Mouse (Mus musculus) heart, embryonic 15.5 days (tissue): ENCODE results near the gene Ccdc71. TPM values are rescaled to one million over a fixed set of nuclear protein-coding genes. Genes with fewer than 3 reads are reported as not detected.

Experiments used
- ATAC-seq: fragments of 200-750 bp; cut with Nextera tagmentation; replicated peaks from 2 replicates; pipeline ENCODE4 v1.8.0; 2017; ENCODE audit warnings: low read depth, moderate TSS enrichment; ENCODE audit not compliant: insufficient number of reproducible peaks, insufficient read depth, low FRiP score
- H3K27ac ChIP-seq: fragments of 300-500 bp; sonication (generic); 2 replicates; pipeline ENCODE4 v1.5.1; 2015; ENCODE audit warnings: mild to moderate bottlenecking, inconsistent platforms
- H3K27me3 ChIP-seq: fragments of 300-500 bp; sonication (generic); 2 replicates; pipeline ENCODE4 v1.6.1; 2015; ENCODE audit warnings: inconsistent platforms
- H3K36me3 ChIP-seq: fragments of 300-500 bp; sonication (generic); 2 replicates; pipeline ENCODE4 v1.6.1; 2015; ENCODE audit warnings: mild to moderate bottlenecking, inconsistent platforms
- H3K4me1 ChIP-seq: fragments of 300-500 bp; sonication (generic); replicated peaks from 2 replicates; pipeline ENCODE4 v1.6.1; 2015; ENCODE audit warnings: inconsistent platforms
- H3K4me2 ChIP-seq: fragments of 300-500 bp; sonication (generic); 2 replicates; pipeline ENCODE4 v1.6.1; 2015; ENCODE audit warnings: inconsistent platforms, mild to moderate bottlenecking, moderate library complexity
- H3K4me3 ChIP-seq: fragments of 300-500 bp; sonication (generic); 2 replicates; pipeline ENCODE4 v1.5.1; 2015; ENCODE audit warnings: mild to moderate bottlenecking, inconsistent platforms
- H3K9ac ChIP-seq: fragments of 300-500 bp; sonication (generic); 2 replicates; pipeline ENCODE4 v1.6.1; 2015; ENCODE audit warnings: mild to moderate bottlenecking, inconsistent platforms
- H3K9me3 ChIP-seq: fragments of 300-500 bp; sonication (generic); replicated peaks from 2 replicates; pipeline ENCODE4 v1.6.1; 2016; ENCODE audit warnings: inconsistent platforms
- WGBS: fragments of 180-500 bp; shearing (Covaris S2); methylation state at CpG from one replicate; pipeline ENCODE4 v1.1.7; 2015; ENCODE audit warnings: mixed read lengths; 5-methylcytosine and 5-hydroxymethylcytosine counted together
- polyA plus RNA-seq: library from polyadenylated mRNA; unstranded; fragments of >200 nt; fragmentation: Nextera tagmentation; extraction: Ambion mirVana; gene quantifications from 2 replicates; pipeline ENCODE4 v1.2.1, GENCODE M21; 2015

Gene Ccdc71
- polyA plus RNA-seq, 1 experiment from 2014 or later: 32.2 TPM

GRCm38 (mm10) chr9:108480813-108481519, 20.6 kb downstream of the Ccdc71 start:
- Histone ChIP-seq H3K4me1 (peaks cover 36% of the 10 kb centered on the region), H3K4me2 (peak overlapping the region; percentile 92), H3K27ac (peak overlapping the region; percentile 88), H3K9me3 (no peaks in the 10 kb centered on the region), H3K9ac (peak overlapping the region; percentile 78), H3K36me3 (peaks cover 41% of the 10 kb centered on the region), H3K27me3 (no peaks in the 10 kb centered on the region), H3K4me3 (peak overlapping the region; percentile 73)
- no peak for ATAC-seq
- 82% methylated on average over 28 of the region's 28 CpGs for WGBS

DNA sequence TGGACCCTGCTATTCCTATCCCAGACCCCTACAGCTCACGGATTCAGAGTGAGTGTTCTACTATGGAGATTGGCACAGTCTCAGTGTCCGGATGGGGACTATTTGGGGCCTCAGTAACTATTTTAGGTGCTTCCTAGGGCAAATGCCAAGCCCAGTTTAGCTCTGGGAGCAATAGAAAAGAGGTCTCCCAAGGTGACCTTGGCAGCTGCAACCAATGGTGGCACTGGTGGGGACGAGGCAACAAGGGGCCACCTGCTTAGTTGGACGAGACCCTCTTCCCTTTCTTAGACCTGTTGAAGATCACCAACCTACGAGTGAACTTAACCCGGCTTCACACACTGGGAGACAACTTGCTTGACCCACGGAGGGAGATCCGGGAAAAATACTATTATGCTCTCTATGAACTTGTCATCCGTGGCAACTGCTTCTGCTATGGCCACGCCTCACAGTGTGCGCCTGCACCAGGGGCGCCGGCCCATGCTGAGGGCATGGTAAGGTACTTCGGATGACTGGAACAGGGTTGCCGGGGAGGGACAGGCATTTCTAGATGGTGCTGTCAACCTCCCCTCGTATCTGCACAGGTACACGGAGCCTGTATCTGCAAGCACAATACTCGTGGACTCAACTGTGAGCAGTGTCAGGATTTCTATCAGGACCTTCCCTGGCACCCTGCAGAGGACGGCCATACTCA, 21.3 kb downstream of the Ccdc71 start:
- peaks cover 36% of the 10 kb centered on the region for H3K4me1 ChIP-seq
- no peak overlapping the region for H3K9ac ChIP-seq
- peak overlapping the region; percentile 92 for H3K4me2 ChIP-seq
- H3K27me3 ChIP-seq: no peaks in the 10 kb centered on the region
- no peaks in the 10 kb centered on the region for H3K9me3 ChIP-seq
- no peak for ATAC-seq
- H3K4me3 ChIP-seq: peak overlapping the region; percentile 73
- 79% methylated on average over 19 of the region's 19 CpGs for WGBS
- peaks cover 48% of the 10 kb centered on the region for H3K36me3 ChIP-seq
- H3K27ac ChIP-seq: peak overlapping the region; percentile 88

- H3K4me3 ChIP-seq: no peak overlapping the region
- WGBS: 94% methylated on average over 18 of the region's 18 CpGs
- H3K27me3 ChIP-seq: no peaks in the 10 kb centered on the region
- peaks cover 64% of the 10 kb centered on the region for H3K36me3 ChIP-seq
- ATAC-seq: no peak
- no peaks in the 10 kb centered on the region for H3K9me3 ChIP-seq
- no peak overlapping the region for H3K27ac ChIP-seq
- peaks cover 36% of the 10 kb centered on the region for H3K4me1 ChIP-seq
- H3K4me2 ChIP-seq: no peak overlapping the region
- no peak overlapping the region for H3K9ac ChIP-seq
Measured at GRCm38 (mm10) chr9:108483051-108483790, 22.9 kb downstream of the Ccdc71 start.

- no peak for ATAC-seq
- Histone ChIP-seq H3K36me3 (peaks cover 72% of the 10 kb centered on the region), H3K27me3 (no peaks in the 10 kb centered on the region), H3K4me1 (peaks cover 34% of the 10 kb centered on the region), H3K4me3 (no peak overlapping the region), H3K27ac (no peak overlapping the region), H3K4me2 (no peak overlapping the region), H3K9ac (no peak overlapping the region), H3K9me3 (no peaks in the 10 kb centered on the region)
- 91% methylated on average over 15 of the region's 15 CpGs for WGBS
Measured at GRCm38 (mm10) chr9:108484021-108484420, 23.7 kb downstream of the Ccdc71 start.

GRCm38 (mm10) chr9:108485301-108485875, 25.1 kb downstream of the Ccdc71 start:
- 92% methylated on average over 19 of the region's 19 CpGs for WGBS

DNA sequence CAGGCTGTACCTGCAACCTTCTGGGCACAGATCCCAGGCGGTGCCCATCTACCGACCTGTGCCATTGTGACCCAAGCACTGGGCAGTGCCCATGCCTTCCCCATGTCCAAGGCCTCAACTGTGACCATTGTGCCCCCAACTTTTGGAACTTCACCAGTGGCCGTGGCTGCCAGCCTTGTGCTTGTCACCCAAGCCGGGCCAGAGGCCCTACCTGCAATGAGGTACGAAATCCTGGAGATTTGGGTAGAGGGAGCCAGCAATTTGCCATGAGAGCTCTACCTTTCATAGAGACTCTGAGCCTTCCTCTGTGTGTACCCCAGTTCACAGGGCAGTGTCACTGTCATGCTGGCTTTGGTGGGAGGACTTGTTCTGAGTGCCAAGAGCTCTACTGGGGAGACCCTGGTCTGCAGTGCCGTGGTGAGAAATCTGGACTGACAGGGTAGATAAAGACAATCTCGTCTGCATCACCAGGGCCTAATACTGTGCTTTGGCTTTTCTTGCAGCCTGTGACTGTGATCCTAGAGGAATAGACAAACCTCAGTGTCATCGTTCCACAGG, 26.7 kb downstream of the Ccdc71 start:
- no peak overlapping the region for H3K27ac ChIP-seq
- no peak overlapping the region for H3K4me2 ChIP-seq
- no peak overlapping the region for H3K4me3 ChIP-seq
- H3K4me1 ChIP-seq: peaks cover 21% of the 10 kb centered on the region
- no peaks in the 10 kb centered on the region for H3K9me3 ChIP-seq
- 93% methylated on average over 8 of the region's 8 CpGs for WGBS
- no peaks in the 10 kb centered on the region for H3K27me3 ChIP-seq
- peaks cover 78% of the 10 kb centered on the region for H3K36me3 ChIP-seq
- H3K9ac ChIP-seq: no peak overlapping the region
- ATAC-seq: no peak

More at GRCm38 (mm10) chr9:108485301-108485875, 25.1 kb downstream of the Ccdc71 start:
- Histone ChIP-seq H3K9me3 (no peaks in the 10 kb centered on the region), H3K4me2 (no peak overlapping the region), H3K27ac (no peak overlapping the region), H3K9ac (no peak overlapping the region), H3K36me3 (peaks cover 82% of the 10 kb centered on the region), H3K4me3 (no peak overlapping the region), H3K4me1 (peaks cover 30% of the 10 kb centered on the region), H3K27me3 (no peaks in the 10 kb centered on the region)
- ATAC-seq: no peak

GRCm38 (mm10) chr9:108488403-108488802, 28.1 kb downstream of the Ccdc71 start:
- Histone ChIP-seq H3K4me3 (no peak overlapping the region), H3K4me2 (no peak overlapping the region), H3K36me3 (peaks cover 77% of the 10 kb centered on the region), H3K4me1 (peaks cover 22% of the 10 kb centered on the region), H3K9me3 (no peaks in the 10 kb centered on the region), H3K27me3 (no peaks in the 10 kb centered on the region), H3K27ac (no peak overlapping the region), H3K9ac (no peak overlapping the region)
- no peak for ATAC-seq
- WGBS: 92% methylated on average over 17 of the region's 17 CpGs

GRCm38 (mm10) chr9:108489215-108489614, 28.9 kb downstream of the Ccdc71 start:
- 94% methylated on average over 20 of the region's 20 CpGs for WGBS
- no peak for ATAC-seq
- Histone ChIP-seq H3K9ac (no peak overlapping the region), H3K4me1 (peaks cover 22% of the 10 kb centered on the region), H3K36me3 (peaks cover 77% of the 10 kb centered on the region), H3K9me3 (no peaks in the 10 kb centered on the region), H3K4me2 (no peak overlapping the region), H3K4me3 (no peak overlapping the region), H3K27ac (peak overlapping the region; percentile 99), H3K27me3 (no peaks in the 10 kb centered on the region)

- peaks cover 22% of the 10 kb centered on the region for H3K4me1 ChIP-seq
- H3K27ac ChIP-seq: peak overlapping the region; percentile 99
- peak overlapping the region; percentile 97 for H3K4me3 ChIP-seq
- no peak for ATAC-seq
- H3K9ac ChIP-seq: peak overlapping the region; percentile 98
- H3K36me3 ChIP-seq: peaks cover 79% of the 10 kb centered on the region
- no peaks in the 10 kb centered on the region for H3K27me3 ChIP-seq
- peak overlapping the region; percentile 74 for H3K4me2 ChIP-seq
- H3K9me3 ChIP-seq: no peaks in the 10 kb centered on the region
- 66% methylated on average over 26 of the region's 26 CpGs for WGBS
Measured at GRCm38 (mm10) chr9:108489702-108490558, 29.6 kb downstream of the Ccdc71 start.

DNA sequence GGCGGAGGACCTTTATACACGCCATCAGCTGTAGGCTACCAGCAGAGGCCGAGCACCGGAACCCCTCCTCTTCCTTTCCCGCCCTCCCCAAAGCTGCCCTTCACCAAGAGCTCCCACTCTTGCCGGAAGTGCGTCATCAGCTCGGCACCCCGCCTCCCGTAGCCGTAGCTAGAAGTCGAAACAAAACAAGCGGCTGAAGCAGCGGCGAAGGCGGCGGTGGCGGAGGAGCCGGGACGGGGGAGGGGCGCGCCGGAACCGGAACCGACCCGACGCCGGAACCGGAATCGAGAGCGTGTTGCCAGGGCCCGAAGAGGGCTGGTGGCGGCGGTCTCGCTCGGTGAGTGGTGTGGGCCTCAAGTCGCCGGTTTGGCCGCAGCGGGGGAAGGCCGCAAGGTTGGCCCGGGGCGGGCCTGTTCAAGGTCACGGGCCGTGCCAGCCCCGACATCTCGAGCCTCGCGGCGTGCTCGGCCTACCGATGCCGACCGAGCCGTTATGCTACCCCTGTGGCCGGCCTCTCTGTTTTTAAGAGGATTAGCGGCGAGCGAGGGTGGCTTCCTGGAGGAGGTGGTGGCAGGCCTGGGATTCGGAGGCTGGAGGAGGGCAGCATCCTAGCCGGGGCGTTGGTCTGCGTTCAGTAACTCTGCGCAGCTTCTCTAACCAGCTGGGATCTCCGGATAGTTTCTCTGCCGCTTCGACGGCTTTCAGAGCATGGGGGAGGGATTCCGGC, 30.4 kb downstream of the Ccdc71 start, which contains the start of gene Usp19:
Gene Usp19 (plus strand): TSS at position 44 of the 727 bp plus-strand sequence.
- H3K9me3 ChIP-seq: no peaks in the 10 kb centered on the region
- peak within 1 kb of the TSS; percentile 99 for H3K27ac ChIP-seq
- peak within 1 kb of the TSS; percentile 98 for H3K9ac ChIP-seq
- under 1% methylated on average over 69 of the region's 69 CpGs for WGBS
- ATAC-seq: peak; percentile 92
- H3K27me3 ChIP-seq: no peaks in the 10 kb centered on the region
- H3K4me3 ChIP-seq: peak within 1 kb of the TSS; percentile 97
- peak within 1 kb of the TSS; percentile 74 for H3K4me2 ChIP-seq
- H3K4me1 ChIP-seq: peaks cover 22% of the 10 kb centered on the region
- peaks cover 79% of the 10 kb centered on the region for H3K36me3 ChIP-seq
